Mouse (Mus musculus) megakaryocyte, embryonic 14.5 days (primary cell): ENCODE measurements around the gene Mgl2. TPM values are rescaled to one million over a fixed set of nuclear protein-coding genes. Genes with fewer than 3 reads are reported as not detected.

Experiments used
- H3K27me3 ChIP-seq: replicated peaks from 2 replicates; pipeline ENCODE3; 2012; ENCODE audit warnings: inconsistent platforms
- H3K36me3 ChIP-seq: replicated peaks from 2 replicates; pipeline ENCODE3; 2012; ENCODE audit warnings: low read length, inconsistent platforms, mixed read lengths
- H3K4me1 ChIP-seq: 2 replicates; pipeline ENCODE4 v1.6.1; 2012; ENCODE audit warnings: inconsistent platforms
- H3K4me3 ChIP-seq: replicated peaks from 2 replicates; pipeline ENCODE3; 2012; ENCODE audit warnings: moderate library complexity, mild to moderate bottlenecking, inconsistent platforms
- H3K9me3 ChIP-seq: 2 replicates; pipeline ENCODE4 v1.6.1; 2012; ENCODE audit warnings: inconsistent platforms
- FLI1 ChIP-seq: IDR thresholded peaks from 2 replicates; pipeline ENCODE4 v1.6.1; 2012; ENCODE audit warnings: low read length, inconsistent platforms, mixed read lengths
- GATA1 ChIP-seq: IDR thresholded peaks from 3 replicates; pipeline ENCODE4 v1.6.1; 2012; ENCODE audit warnings: mixed read lengths, low read length, inconsistent platforms, borderline replicate concordance
- polyA plus RNA-seq: library from polyadenylated mRNA; stranded (reverse); fragments of >175 nt; gene quantifications from 2 replicates; pipeline ENCODE4 v1.2.3, GENCODE M21; 2012; ENCODE audit warnings: low replicate concordance; ENCODE audit not compliant: insufficient read depth

Gene Mgl2
- polyA plus RNA-seq, 1 experiment, result not detected

DNA sequence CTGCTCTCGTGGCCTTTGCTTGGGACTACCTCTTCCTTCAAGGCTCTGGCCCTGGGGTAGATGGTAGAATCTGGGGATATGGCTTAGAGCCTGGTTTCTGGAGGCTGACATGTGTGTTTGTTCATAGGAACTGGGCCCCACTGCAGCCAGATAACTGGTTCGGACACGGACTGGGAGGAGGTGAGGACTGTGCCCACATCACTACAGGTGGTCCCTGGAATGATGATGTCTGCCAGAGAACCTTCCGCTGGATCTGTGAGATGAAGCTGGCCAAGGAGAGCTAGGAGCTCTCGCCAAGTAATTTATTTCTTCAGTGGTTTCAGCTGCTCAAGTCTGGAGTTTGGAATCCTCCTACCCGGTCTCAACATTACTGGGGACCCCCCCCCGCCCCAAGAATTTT, 40.2 kb downstream of the Mgl2 start:
- Histone ChIP-seq H3K4me3 (no peak overlapping the region), H3K4me1 (peaks cover 25% of the 10 kb centered on the region), H3K9me3 (no peaks in the 10 kb centered on the region), H3K27me3 (peaks cover 39% of the 10 kb centered on the region), H3K36me3 (no peaks in the 10 kb centered on the region)
- no peak for TF ChIP-seq GATA1
- TF ChIP-seq FLI1, result no peak

DNA sequence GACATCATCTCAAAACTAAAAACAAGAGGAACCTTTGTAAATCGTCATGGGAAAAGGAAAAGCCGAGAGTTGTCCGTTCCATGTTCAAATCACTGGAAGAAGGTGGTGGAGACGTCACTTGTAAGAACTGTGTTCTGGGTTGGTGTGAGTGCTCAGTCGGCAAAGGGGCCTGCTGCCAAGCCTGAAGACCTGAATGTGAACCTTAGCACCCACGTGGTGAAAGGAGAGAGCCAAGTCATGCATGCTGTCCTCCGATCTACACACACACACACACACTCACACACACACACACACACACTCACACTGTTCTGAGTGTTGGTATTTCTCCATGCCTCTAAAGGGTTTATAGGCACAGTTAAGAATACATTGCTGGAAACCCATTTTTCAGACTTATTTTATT, 41.1 kb downstream of the Mgl2 start:
- H3K4me3 ChIP-seq, result no peak overlapping the region
- TF ChIP-seq GATA1 (no peak), FLI1 (no peak)
- H3K9me3 ChIP-seq, result peaks cover 8% of the 10 kb centered on the region
- peaks cover 19% of the 10 kb centered on the region for H3K4me1 ChIP-seq
- no peaks in the 10 kb centered on the region for H3K36me3 ChIP-seq
- peaks cover 31% of the 10 kb centered on the region for H3K27me3 ChIP-seq

DNA sequence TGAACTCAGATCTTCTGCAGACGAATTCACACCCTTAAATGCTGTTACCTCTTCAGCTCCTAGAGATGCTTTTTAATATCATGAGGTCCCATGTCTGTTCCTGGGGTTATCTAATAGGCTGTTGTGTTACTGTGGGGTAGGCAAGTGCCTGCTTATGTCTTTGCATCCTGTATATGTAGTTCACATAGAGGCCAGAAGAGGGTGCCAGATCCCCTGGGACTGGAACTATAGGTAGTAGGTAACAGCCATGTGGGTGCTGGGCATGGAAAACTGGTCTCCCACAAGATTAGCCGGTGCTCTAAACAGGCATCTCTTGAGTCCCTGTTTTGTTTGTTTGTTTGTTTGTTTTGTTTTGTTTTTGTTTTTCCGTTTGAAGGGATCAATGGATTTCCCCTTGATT, 41.7 kb downstream of the Mgl2 start:
- Histone ChIP-seq H3K4me3 (no peak overlapping the region), H3K27me3 (peaks cover 31% of the 10 kb centered on the region), H3K36me3 (no peaks in the 10 kb centered on the region), H3K4me1 (peaks cover 12% of the 10 kb centered on the region; the same call in 1 of the 2 replicates), H3K9me3 (peaks cover 15% of the 10 kb centered on the region)
- TF ChIP-seq GATA1 (no peak), FLI1 (no peak)

DNA sequence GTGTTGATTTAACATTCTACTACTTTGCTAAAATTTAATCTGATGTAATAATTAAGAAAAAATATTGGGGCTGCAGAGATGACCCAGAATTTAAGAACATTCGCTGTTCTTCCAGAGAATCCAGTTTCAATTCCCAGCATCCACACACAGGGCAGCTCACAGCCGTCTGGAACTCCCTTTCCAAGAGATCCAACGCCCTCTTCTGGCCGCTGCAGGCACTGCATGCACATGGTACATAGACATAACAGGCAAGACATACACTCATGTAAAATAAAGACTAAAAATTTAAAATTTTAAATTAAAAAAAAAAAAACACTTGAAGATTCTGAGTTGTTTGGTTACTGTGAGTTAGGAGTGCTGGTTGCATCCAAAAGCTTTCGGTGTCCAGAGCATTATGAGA, 42.2 kb downstream of the Mgl2 start:
- TF ChIP-seq GATA1 (no peak), FLI1 (no peak)
- Histone ChIP-seq H3K27me3 (peaks cover 32% of the 10 kb centered on the region), H3K4me3 (no peak overlapping the region), H3K4me1 (peaks cover 11% of the 10 kb centered on the region; the same call in 1 of the 2 replicates), H3K36me3 (no peaks in the 10 kb centered on the region), H3K9me3 (peaks cover 18% of the 10 kb centered on the region)

DNA sequence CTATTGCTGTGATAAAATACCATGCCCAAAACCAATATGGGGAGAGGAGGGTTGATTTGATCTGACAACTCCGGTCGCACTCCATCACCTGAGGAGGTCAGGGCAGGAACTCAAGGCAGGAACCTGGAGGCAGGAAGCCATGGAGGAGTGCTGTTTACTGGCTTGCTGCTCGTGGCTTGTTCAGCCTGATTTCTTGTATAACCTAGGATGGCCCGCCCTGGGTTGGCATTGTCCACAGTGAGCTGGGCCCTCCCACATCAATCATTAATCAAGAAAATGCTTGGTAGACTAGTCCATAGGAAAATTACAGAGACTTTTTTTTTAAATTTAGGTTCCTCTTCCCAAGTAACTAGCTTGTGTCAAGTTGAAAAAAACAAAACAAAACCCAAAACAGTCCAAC, 44.4 kb downstream of the Mgl2 start:
- no peaks in the 10 kb centered on the region for H3K36me3 ChIP-seq
- no peak for TF ChIP-seq GATA1
- no peak for TF ChIP-seq FLI1
- H3K9me3 ChIP-seq, result peaks cover 22% of the 10 kb centered on the region
- no peak overlapping the region for H3K4me3 ChIP-seq
- 0 out of 2 replicates have a peak, but pooled peaks cover 2% of the 10 kb centered on the region for H3K4me1 ChIP-seq
- peaks cover 31% of the 10 kb centered on the region for H3K27me3 ChIP-seq

DNA sequence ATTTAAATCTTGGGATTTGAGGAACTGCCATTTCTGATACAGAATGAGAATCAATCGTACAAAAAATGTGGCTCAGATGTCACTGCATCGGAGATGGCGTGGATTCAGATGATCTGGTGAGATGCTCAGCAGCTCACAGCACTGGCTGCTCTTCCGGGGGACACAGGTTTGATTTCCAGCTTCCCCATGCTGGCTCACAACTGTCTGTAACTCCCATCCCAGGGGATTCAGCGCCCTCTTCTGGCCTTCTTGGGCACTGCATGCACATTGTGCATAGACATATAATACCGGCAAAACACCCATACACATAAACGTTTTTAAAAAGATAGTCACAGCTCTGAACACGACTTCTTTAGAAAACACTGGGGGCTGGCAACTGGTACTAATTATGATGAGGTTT, 47.5 kb downstream of the Mgl2 start:
- Histone ChIP-seq H3K4me1 (0 out of 2 replicates have a peak, but pooled peaks cover 2% of the 10 kb centered on the region), H3K36me3 (no peaks in the 10 kb centered on the region), H3K9me3 (peaks cover 22% of the 10 kb centered on the region), H3K4me3 (no peak overlapping the region), H3K27me3 (peaks cover 42% of the 10 kb centered on the region)
- TF ChIP-seq GATA1 (no peak), FLI1 (no peak)

DNA sequence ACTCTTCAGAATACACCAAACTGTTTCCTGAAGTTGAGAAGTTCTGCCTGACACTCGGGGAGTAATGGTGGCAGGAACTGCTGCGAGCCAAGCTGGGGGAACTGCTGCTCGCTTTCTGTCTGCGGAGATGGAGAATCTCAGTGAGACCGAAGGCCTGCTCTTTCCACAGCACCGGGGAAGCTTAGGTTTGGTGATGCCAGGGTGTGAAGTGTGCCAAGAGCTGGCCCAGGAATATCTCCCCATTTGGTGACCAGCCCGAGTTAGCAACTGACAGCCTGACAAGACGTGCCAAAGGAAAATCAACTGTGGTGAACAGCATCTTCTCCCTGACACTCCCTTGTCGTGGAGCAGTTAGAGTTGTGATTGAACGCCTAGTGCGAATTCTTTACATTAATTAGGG, 48.2 kb downstream of the Mgl2 start:
- H3K4me3 ChIP-seq, result no peak overlapping the region
- H3K36me3 ChIP-seq, result no peaks in the 10 kb centered on the region
- TF ChIP-seq GATA1 (no peak), FLI1 (no peak)
- peaks cover 22% of the 10 kb centered on the region for H3K9me3 ChIP-seq
- H3K4me1 ChIP-seq, result 0 out of 2 replicates have a peak, but pooled peaks cover 2% of the 10 kb centered on the region
- H3K27me3 ChIP-seq, result peaks cover 48% of the 10 kb centered on the region

DNA sequence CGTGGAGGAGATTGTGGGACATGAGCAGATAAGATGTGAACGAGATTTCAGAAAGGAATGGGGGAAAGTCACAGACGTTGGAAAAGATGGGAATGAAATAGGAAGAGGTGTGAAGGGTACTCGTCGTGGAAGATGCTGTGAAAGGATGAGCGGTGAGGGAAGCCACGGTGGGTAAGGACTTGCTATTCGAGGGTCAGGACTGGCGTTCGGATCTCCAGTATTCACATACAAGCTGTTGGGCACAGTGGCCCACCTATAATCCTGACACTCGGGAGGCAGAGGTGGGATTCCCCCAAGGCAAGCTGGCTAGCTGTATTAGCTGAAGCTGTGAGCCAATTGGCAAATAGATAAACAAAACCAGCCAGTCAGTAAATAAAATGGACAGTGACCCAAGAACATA, 48.6 kb downstream of the Mgl2 start:
- peaks cover 22% of the 10 kb centered on the region for H3K9me3 ChIP-seq
- peaks cover 53% of the 10 kb centered on the region for H3K27me3 ChIP-seq
- 0 out of 2 replicates have a peak, but pooled peaks cover 2% of the 10 kb centered on the region for H3K4me1 ChIP-seq
- H3K4me3 ChIP-seq, result no peak overlapping the region
- TF ChIP-seq GATA1 (no peak), FLI1 (no peak)
- no peaks in the 10 kb centered on the region for H3K36me3 ChIP-seq

DNA sequence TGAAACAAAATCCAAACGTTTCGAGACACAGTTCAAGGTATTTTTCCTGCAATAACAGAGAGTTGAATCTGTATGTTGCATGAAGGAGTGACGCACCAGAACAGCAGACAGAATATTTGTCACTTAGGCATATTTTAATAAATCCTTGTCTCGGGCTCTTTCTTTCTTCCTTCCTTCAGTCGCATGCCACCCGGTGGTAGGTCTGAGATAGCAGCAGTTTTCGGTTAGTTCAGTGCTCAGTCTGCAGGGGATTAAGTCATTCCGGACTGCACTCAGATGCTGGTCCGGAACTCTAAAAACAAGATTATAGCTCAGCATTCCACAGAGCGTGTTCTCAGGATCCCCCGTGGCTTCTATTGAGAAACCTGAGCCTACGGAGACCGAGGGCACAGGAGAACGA, 49.3 kb downstream of the Mgl2 start:
- TF ChIP-seq GATA1 (no peak), FLI1 (no peak)
- Histone ChIP-seq H3K27me3 (peaks cover 57% of the 10 kb centered on the region), H3K4me1 (no peaks in the 10 kb centered on the region), H3K9me3 (peaks cover 22% of the 10 kb centered on the region), H3K4me3 (no peak overlapping the region), H3K36me3 (no peaks in the 10 kb centered on the region)

DNA sequence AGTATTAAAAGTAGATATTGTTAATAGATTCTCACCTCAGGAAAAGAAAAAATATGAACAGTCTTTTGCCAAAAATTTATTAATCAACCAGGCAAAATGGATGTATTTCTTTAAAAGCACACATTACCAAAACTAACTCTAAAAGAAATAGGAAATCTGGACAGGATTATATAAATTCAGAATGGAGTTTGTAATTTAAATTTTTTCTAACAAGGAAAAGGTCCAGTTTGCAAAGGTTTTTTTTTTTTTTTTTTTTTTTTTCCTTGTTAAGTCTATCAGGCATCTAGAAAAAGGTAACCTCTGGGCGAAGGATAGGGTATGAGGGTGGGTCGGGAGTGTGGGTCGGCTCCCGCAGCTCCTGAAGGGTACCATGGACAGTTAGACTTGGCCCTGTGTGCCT, 50.4 kb downstream of the Mgl2 start:
- peaks cover 58% of the 10 kb centered on the region for H3K27me3 ChIP-seq
- H3K9me3 ChIP-seq, result peaks cover 21% of the 10 kb centered on the region
- H3K4me1 ChIP-seq, result peaks cover 3% of the 10 kb centered on the region
- H3K36me3 ChIP-seq, result no peaks in the 10 kb centered on the region
- TF ChIP-seq GATA1, result no peak
- no peak for TF ChIP-seq FLI1
- H3K4me3 ChIP-seq, result no peak overlapping the region

DNA sequence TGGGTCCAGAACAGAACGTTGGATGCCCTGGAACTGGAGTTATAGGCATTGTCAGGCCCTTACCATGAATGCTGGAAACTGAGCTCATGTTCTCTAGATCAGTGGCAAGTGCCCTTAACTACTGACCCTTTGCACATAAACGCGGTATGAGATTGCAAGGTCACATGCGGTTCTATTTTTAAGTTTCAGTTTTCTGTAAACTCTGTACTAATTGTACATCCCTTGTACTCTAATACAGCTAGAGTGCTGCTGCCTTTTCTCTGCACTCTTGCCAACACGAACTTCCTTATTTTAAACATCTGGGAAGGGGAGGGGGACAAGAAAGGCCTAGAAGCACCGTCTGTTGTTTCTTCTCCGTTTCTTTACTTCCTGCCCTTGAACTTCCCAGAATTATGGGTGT, 55.0 kb downstream of the Mgl2 start:
- Histone ChIP-seq H3K36me3 (no peaks in the 10 kb centered on the region), H3K27me3 (peaks cover 58% of the 10 kb centered on the region), H3K9me3 (peaks cover 4% of the 10 kb centered on the region; the same call in 1 of the 2 replicates), H3K4me1 (peaks cover 7% of the 10 kb centered on the region), H3K4me3 (no peak overlapping the region)
- no peak for TF ChIP-seq FLI1
- no peak for TF ChIP-seq GATA1

Other genes with a start within 250 kb of the Mgl2 start
- gene Kctd11, start 248.9 kb upstream of the Mgl2 start, polyA plus RNA-seq, result 0.98 TPM in 1 of 2 replicates, not detected in the other
- 47.6 and 58.4 TPM in 2 replicates for gene Acap1, start 234.8 kb upstream of the Mgl2 start, polyA plus RNA-seq
- gene 2810408A11Rik, start 229.3 kb upstream of the Mgl2 start, polyA plus RNA-seq, result 0.25 TPM in 1 of 2 replicates, not detected in the other
- gene Neurl4, start 229.3 kb upstream of the Mgl2 start, polyA plus RNA-seq, result 17.6 and 26.8 TPM in 2 replicates
- 116 and 124 TPM in 2 replicates for gene Gps2, start 216.4 kb upstream of the Mgl2 start, polyA plus RNA-seq
- gene Eif5a, start 208.4 kb upstream of the Mgl2 start, polyA plus RNA-seq, result 2,079 and 2,119 TPM in 2 replicates
- 0.75 TPM in 1 of 2 replicates, not detected in the other for gene Ybx2, start 194.5 kb upstream of the Mgl2 start, polyA plus RNA-seq
- not detected in 2 replicates for gene Slc2a4, start 182.1 kb upstream of the Mgl2 start, polyA plus RNA-seq
- not detected in 2 replicates for gene Cldn7, start 165.6 kb upstream of the Mgl2 start, polyA plus RNA-seq
- 289 and 291 TPM in 2 replicates for gene Ctdnep1, start 149.2 kb upstream of the Mgl2 start, polyA plus RNA-seq
- gene Elp5, start 147.8 kb upstream of the Mgl2 start, polyA plus RNA-seq, result 11.0 TPM in 1 of 2 replicates, not detected in the other
- gene Gabarap, start 139.2 kb upstream of the Mgl2 start, polyA plus RNA-seq, result 495 and 977 TPM in 2 replicates
- 24.1 and 85.6 TPM in 2 replicates for gene Phf23, start 134.6 kb upstream of the Mgl2 start, polyA plus RNA-seq
- gene Dvl2, start 129.7 kb upstream of the Mgl2 start, polyA plus RNA-seq, result 28.6 and 64.4 TPM in 2 replicates
- 12.7 and 34.2 TPM in 2 replicates for gene Acadvl, start 114.9 kb upstream of the Mgl2 start, polyA plus RNA-seq
- 16.1 and 22.0 TPM in 2 replicates for gene Dlg4, start 113.4 kb upstream of the Mgl2 start, polyA plus RNA-seq
- 0.36 TPM in 1 of 2 replicates, not detected in the other for gene Asgr1, start 76.2 kb upstream of the Mgl2 start, polyA plus RNA-seq
- 0.09 TPM in 1 of 2 replicates, not detected in the other for gene Asgr2, start 37.7 kb upstream of the Mgl2 start, polyA plus RNA-seq
- 0.93 TPM in 1 of 2 replicates, not detected in the other for gene Clec10a, start 25.9 kb downstream of the Mgl2 start, polyA plus RNA-seq
- gene Slc16a11, start 82.4 kb downstream of the Mgl2 start, polyA plus RNA-seq, result not detected in 2 replicates
- 5.3 and 8.1 TPM in 2 replicates for gene Slc16a13, start 90.7 kb downstream of the Mgl2 start, polyA plus RNA-seq
- gene Bcl6b, start 99.5 kb downstream of the Mgl2 start, polyA plus RNA-seq, result not detected in 2 replicates
- gene 0610010K14Rik, start 107.6 kb downstream of the Mgl2 start, polyA plus RNA-seq, result 169 and 210 TPM in 2 replicates
- 25.7 and 41.9 TPM in 2 replicates for gene Gm21988, start 109.5 kb downstream of the Mgl2 start, polyA plus RNA-seq
- gene Rnasek, start 109.5 kb downstream of the Mgl2 start, polyA plus RNA-seq, result 869 and 1,064 TPM in 2 replicates
- gene Alox12, start 125.0 kb downstream of the Mgl2 start, polyA plus RNA-seq, result 66.3 and 164 TPM in 2 replicates
- gene Alox12e, start 192.3 kb downstream of the Mgl2 start, polyA plus RNA-seq, result 0.03 TPM in 1 of 2 replicates, not detected in the other
- 0.50 TPM in 1 of 2 replicates, not detected in the other for gene Alox15, start 221.7 kb downstream of the Mgl2 start, polyA plus RNA-seq